Mouse (Mus musculus) CD4-positive, CD25-positive, alpha-beta regulatory T cell, adult 4 months (primary cell): ENCODE data around the gene Plgrkt. TPM values are rescaled to one million over a fixed set of nuclear protein-coding genes. Genes with fewer than 3 reads are reported as not detected.
"Not testable (repeated sequence)": the region's sequence is repeated elsewhere in the genome, so short reads cannot be mapped to it uniquely, and the experiment has no call there.

Experiments
- ATAC-seq: one replicate; pipeline ENCODE4 v1.8.0; 2017
- polyA plus RNA-seq, 2 experiments: library from polyadenylated mRNA; unstranded; fragments of 100-300 nt; shearing (Covaris generic); gene quantifications; one replicate each; pipeline ENCODE4 v1.2.1; 2017

The Plgrkt gene
- polyA plus RNA-seq = 100 to 1,000 TPM; 221 to 250 TPM

DNA sequence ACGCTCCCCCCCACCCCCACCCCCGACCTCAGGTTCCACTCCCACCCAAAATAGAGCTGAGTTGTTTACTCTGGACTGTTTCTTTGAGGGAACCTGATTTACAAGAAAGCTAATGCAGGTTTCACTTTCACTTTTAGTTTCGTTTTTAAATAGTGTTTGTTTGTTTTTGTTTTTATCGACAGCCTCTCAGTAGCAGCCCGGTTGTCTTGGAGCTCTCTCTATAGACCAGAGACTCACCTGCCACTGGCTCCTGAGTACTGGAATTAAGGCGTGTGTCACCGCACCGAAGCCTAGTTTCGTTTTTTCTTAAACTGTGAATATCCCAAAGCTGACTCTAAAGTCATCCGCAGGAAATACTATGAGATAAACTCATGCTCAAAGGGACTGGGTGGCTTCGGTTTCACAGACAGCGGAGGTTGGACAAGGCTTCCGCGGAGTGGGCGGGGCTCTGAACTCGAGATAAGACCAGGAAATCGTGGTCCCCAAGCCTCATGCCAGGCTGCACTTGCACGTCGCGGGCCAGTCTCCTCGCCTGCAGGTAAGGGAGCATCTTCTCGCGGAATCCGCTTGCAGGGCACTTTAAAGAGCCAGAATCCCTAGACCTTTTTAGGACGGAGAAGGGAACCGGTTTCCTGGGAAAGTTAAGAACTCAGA is at the start of gene Plgrkt, which contains the start of gene Cd274:
TSS of gene Plgrkt (minus strand) at position 422 of the 654 bp plus-strand sequence.
TSS of gene Cd274 (plus strand) at position 487 of the 654 bp plus-strand sequence.
- peak; percentile 83 for ATAC-seq

DNA sequence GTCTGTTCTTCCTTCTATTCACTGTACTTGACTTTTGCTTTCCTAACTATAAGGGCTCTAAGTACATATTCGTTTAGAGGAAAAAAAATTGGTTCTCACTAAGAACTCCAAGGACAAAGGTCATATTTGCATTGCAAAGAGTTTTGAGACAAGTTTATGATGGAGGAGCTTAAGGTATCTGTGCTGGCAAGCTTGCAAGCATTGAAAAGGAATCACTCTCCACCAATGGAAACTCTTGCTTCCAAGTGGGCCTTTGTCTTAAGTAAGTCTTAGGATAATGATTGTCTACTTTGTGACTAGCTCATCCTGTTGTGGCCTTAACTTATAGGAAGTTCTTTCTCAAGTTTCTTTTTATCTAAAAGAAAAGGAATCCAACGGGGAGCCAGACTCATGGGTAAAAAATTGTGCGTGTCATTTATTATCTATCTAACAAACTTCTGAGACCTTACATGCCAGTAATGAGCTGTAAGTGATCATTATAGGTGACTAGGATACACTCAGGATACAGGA is 49.3 kb upstream of the Plgrkt start:
- ATAC-seq = no peak

DNA sequence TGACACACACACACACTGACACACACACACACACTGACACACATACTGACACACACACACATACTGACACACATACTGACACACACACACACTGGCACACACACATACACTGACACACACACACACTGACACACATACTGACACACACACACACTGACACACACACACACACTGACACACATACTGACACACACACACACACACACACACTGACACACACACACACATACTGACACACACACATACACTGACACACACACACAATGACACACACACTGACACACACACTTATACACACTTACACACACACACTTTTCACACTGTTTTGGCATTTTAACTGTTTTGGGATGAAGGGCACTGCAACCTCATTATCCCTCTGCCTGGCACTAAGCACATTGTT is 47.7 kb upstream of the Plgrkt start:
- not testable (repeated sequence) for ATAC-seq

DNA sequence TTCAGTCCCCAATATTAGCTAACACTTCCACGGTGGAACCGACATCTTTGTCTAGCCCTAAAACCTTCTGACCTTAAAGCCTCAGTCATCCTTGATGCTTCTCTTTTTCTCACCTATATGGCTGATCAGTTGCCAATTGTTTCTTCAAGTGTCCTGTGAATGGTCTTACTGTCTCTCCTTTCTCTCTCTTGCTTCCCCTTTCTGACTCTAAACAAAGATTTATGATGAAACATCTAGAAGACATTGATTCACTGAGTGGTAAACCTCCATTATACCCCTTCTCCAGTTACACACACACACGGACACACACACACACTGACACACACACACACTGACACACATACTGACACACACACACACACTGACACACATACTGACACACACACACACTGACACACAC is 47.3 kb upstream of the Plgrkt start:
- no peak for ATAC-seq

DNA sequence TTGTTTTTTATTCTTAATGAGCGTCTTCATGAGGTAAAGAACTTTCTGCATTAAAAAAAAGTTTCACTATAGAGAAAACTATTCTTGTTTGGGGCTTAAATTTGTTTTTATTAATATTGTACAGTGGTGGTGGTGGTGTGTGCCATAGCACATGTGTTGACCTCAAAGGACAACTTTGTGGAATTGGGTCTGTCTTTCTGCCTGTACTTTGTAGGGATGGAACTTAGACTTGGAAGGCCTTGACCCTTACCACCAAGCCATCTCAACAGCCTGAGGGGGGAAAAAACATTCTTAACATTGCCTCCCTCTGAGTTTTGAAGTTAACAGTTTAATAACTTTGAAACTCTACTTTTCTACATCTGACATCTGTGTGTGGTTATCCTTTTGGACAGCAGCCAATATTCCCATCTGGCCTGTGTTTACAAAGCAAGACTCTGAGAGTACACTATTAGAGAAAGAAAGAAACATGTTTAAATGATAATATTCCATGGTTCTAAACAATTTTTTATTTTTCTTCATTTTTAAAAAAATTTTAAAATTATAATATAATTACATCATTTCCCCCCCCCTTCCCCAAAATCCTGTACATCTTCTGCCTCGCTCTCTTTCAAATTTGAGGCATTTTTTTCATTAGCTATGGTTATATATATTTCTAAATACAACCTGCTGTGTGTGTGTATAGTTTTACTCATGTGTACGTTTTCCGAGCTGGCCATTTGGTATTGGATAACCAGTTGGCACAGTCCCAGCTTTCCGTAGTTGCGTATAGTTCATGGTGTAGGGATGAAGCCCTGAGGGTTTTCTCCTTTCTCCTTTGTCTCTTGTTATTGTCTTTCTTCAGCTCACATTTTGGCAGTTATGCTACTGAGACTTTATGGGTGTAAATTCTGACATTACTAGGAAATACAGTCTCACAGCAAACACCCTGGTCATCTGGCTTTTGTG is 45.6 kb upstream of the Plgrkt start:
- no peak for ATAC-seq

DNA sequence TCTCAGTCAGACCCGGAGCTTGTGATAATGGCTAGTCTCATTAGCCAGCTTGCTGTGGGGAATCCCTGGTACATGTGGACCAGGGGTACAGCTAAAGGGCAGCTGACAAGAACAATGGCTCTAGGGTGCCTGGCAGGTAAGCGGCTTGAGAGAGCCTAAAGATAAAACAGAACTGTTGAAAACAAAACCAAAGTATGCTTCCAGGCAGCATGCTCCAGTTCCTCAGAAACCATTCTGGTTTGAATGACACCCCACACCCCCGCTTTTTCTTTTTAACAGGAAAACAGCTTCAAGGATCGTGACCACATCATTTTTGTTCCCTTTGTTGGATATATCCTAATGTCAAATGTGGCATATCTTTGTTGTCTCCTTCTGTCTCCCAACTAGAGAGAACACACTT is 43.4 kb upstream of the Plgrkt start, which contains the start of gene Pdcd1lg2:
TSS of gene Pdcd1lg2 (plus strand) at position 301 of the 400 bp plus-strand sequence.
- ATAC-seq = no peak

DNA sequence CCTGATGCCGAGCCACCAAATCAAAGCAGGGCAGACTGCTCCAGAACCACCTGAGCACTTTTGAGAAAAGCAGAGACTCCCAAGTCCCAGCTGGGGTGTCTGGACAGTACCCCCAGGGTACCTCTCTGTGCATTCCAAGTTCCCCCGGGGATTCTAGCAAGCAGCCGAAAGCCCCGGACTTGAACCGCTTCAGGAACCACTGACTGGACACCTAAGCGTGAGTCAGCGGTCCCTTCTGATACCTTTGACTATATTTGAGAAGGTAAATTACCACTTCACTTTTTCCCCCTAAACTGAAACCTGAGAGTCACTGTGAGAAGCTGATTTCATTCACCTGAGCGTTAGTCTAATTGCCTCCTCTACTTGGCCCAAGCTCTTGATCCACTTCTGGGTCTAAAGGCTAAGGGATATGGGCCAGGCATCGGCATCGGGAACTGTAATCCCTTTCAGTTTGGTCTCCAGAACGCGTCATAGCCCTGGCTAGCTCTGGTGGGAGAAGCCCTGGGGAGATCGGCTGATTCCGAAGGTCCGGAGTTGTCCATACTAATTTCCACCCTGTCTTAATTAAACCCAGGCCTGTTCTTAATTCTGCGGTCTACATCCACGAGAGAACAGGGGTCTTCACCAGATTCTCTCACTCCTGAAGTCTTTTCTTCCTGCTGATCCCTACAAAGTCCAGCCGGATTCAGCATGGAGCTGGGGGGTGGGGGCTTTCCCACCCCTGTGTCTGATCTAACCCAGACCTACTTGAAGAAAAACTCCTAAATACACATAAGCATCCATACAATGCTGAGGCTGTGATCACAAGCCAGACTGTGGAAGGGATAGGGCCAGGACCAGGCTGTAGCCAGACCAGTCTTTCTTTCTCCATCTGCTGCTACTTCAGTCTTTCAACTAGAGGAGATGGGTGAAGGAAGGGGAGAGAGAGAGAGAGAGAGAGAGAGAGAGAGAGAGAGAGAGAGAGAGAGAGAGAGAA is 39.1 kb upstream of the Plgrkt start:
- no peak for ATAC-seq

DNA sequence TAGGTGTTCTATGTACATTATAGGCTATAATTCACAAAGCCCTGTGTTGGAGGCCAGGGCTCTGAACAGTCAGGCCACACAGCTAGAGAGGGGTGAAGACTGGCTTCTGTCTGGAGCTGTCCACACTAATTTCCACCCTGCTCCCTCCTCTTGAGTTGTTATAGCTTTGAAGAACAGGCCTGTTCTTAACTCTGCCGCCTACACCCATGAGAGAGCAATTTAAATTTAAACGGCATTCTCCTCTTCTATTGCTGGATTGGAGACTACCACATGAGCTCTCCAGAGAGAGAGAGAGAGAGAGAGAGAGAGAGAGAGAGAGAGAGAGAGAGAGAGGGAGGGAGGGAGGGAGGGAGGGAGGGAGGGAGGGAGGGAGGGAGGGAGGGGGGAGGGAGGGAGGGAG is 38.2 kb upstream of the Plgrkt start:
- ATAC-seq = no peak

DNA sequence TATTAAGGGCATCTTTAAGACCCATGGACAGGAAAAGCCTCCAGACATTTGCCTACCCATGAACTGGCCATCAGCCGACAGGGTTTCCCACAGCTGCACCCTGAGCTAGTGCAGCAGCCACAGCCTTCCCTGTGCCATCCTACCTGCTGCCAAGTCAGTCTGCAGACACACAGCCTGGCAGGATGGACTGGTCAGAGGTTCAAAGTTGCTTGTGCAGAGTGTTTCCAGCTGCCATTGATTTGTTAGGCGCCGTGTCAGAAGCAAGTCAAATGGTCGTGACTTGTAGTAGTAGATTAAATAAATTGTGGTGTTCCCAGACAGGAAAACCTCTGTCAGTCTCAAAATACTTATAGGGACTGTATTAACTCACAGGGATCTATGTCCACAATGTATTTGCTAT is 36.1 kb upstream of the Plgrkt start:
- ATAC-seq = no peak

DNA sequence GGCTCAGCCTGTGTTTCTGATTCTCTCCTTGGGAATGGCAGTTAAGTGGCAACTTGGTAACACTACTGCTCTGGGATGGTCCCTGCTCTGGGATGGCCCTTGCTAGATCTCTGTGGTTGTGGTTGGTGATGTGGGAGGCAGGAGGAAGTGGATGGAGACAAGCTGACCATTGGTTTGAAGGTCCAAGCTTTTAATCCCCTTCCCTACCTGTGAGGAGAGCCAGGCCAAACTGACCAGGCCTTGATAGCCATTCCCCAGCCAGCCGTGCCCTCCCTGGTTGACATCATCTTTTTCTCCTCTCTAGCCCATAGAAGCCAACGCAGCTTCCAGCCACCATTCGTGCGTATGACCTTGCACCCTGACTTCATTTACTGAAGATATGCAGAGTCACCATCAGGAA is 35.4 kb upstream of the Plgrkt start:
- ATAC-seq = no peak

DNA sequence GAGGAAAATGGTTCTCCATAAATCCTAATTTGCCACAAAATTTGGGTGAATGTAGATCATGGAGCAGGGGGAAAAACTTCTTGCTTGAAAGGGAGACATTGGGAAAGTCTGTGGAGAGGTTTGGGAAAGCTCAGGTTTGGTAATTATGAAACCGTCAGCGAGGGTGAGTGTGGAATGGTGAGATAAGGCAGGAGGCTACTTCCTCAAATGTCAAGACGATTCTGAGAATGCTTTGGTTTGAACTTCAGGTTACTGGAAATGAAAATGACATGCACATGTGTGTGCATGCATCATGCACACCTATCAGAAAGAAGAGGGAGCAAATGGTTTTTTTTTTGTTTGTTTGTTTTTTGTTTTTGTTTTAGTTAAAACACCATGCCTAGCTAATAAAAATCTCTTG is 33.3 kb upstream of the Plgrkt start:
- ATAC-seq = no peak

DNA sequence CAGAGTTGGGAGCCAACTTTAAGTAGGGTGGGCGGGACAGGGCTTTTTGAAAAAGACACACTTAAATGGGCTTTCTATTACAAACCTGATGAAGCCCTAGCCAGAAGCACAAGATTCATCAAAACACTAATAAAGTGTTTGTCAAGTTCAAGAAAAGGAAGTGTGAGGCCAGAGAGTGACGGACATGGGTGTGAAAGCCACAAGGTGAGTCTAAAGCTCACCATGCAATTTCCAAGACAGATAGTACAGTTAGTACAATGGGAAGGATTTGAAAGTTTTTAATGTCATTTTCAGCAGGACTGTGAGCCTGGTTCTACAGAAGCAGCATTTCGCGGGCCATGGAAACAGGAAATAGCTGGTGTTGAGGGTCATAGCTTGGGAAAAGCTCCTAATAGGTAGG is 32.6 kb upstream of the Plgrkt start:
- ATAC-seq = no peak

DNA sequence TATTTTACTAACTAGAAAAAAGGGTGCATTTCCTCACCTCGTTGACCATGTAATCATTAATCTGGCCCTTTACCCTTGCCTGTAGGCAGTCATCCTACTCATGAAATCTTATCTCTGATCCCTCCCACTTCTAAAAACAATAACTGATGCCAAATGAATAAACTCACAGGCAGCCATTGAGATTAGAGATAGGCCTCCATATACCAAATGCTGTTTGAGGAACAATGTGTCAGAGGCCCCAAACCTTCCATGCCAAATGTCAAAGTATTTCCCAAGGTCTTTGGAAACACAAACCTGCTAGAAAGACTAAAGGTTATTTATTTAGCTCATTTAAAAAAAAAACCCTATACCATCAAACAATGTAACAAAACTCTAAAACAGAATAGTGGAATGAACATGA is 29.2 kb upstream of the Plgrkt start:
- no peak for ATAC-seq

DNA sequence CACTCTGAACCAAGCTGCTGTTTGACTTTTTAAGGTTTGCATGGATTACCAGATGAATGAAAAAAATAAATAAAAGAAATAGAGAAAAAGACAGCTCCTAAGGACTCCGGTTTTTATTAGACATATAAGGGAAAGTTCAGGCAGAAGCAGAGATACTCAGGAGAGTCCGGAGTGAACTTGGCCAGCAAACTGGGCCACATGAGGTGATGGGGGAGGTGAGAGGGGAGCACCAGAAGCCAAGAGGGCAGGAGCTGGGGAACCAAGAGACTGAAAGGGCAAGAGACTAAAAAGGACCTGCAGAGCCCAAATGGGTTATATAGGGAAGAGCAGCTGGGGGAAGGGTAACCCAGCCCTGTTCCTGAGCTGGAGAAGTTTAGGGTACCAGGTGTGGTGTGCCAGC is 27.5 kb upstream of the Plgrkt start:
- ATAC-seq = no peak

DNA sequence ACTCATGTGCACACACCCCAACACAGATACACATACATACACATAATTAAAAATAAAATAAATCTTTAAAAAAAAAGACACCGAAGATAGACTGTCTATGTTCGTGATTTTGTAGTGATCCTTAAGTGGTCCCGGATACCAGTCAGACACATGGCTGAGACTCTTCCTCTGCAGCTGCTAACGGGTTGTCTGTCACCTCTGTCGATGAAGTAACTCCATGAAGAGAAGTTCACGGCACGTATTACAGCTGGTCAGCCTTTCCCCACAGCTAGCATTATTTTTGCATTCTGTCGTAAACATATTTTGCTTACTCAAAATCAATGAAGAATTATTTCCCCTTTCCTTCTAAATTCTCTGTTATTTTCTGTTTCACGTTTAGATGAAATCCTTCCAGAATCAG is 26.1 kb upstream of the Plgrkt start:
- ATAC-seq = no peak

DNA sequence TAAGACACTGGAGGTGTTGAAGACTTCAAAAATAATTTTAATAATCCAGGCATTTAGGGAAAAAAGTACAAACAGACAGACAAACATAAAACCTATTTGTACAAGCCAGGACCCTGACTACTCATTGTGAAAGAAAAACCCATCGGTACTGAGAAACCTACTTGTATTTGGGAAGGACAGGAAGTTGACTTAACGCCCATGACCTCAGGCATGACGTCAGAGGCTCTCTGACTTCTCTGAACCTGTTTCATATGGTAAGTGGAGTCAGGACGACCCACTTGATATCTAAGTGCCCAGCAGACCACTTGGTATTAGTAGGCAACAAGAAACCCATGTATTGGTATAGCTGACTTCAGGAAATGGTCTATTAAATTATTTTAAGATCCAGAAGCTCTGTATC is 24.1 kb upstream of the Plgrkt start:
- peak; percentile 83 for ATAC-seq

DNA sequence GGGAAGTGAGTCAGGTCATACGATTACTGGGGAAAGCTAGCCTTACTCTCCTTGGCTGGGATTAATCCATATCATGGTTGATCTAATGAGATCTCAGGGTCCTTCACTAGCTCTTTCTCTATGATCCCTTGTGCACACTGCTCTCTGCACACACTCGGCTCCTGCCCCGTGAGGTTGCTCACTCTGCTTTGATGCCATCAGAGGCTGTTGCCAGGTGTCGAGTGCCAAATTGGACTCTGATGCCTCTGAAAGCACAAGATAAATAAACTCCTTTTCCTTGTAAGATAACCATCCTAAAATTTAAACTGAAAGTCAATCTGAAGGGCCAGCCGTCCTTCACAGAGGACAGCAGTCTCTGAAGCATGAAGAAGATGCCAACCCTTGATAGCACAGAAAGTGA is 23.3 kb upstream of the Plgrkt start:
- no peak for ATAC-seq

DNA sequence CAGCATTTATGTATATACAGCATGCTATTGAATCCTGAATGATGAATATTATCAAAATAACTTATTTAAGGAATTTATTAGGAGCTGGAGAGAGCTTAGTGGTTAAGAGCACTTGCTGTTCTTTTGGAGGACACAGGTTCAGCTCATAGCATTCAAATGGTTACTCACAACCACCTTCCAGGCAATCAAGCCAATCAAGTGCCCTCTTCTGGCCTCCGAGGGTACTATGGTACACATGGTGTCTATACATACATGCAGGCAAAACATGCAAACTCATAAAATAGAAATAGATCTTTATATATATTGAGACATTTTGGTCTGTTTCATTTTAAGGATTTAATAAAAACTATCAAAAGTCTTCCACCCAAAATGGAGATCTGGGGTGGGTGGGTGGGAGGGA is 21.6 kb upstream of the Plgrkt start:
- no peak for ATAC-seq

DNA sequence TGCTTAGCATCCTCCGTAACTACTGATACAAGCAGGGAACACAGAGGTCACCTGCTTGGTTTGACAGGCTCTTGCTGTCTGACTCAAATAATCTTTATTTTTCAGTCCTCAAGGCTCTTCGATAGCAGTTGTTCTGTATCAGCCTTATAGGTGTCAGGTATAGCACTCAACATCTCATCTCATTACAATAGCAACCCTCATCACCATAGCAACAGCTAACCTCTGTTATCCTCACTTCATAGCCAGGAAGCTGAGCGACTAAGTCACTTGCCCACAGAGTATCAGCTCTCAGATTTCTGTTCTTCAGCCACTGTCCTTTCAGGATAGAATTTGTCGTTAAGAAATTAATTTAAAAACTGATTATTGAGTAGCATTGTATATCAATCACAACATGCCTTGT is 18.6 kb upstream of the Plgrkt start:
- no peak for ATAC-seq

DNA sequence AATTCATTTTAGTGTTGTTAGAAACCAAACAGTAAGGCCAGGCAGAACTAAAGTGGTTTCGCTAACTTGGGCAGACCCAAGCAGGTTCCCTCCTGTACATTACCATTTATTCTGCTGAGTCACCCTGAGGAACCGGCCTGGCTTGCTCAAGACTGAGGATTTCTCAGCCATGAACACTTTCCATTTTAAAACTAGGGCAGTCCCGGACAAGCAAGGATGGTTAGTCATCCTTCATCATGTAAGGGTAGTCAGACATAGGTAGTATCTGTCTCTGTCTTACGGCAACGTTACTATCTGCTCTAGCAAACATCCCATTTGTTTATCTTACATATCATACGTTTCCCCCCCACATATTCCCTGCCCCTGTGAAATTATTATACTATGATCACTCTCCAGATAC is 17.8 kb upstream of the Plgrkt start:
- ATAC-seq = no peak

DNA sequence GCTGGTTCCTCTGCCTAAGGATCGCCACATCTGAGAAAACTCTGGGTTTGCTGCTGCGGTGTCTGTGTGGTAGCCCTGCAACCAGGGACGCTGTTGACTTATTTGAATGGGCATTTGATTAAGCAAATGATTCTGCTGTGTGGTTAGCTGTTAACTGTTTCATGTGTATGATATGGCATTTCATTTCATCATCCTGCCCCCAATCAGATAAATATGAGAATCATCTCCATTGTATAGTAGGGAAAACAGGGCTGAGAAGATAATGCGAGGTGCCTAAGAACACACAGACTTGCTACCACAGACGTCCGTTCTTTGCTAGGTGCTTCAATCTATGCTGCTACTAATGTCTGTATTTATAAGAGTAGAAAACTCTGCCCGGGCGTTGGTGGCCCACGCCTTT is 17.2 kb upstream of the Plgrkt start:
- ATAC-seq = no peak

DNA sequence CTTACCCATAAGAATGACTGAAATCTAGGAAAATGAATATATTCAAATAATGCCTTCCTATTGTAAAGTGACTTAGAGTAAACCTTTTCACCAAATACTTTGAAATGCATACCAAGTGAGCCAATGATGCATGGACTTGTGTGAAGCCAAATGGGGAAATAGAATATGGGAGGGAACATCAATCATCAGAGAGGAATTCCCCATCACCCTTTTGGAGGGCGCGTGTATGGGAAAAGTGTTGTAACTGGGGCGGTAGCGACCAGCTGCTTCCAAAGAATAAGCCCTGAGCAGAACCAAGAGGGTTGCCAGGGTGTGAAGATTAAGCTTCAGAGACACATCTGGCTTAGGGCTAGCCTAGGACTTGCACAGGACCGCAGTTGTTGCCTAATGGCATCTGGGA is 16.2 kb upstream of the Plgrkt start:
- no peak for ATAC-seq
